In genomic region chr3:83053126-83053525, GRCm38 (mm10) we compare ENCODE assay signal across 16 mouse cellular contexts. TPM values are rescaled to one million over a fixed set of nuclear protein-coding genes. Genes with fewer than 3 reads are reported as not detected.
"Had no signal": no experiment of that assay in that cellular context is flagged by ENCODE, and none has a peak within 500 bp of the region (broad histone marks: within the 10 kb centered on the region; RNA-seq: fewer than 3 reads in every experiment).

No protein-coding gene starts in this region.

- H3K9me3 ChIP-seq: limb, embryonic 12.5 days; lung, embryonic 15.5 days; megakaryocyte, embryonic 14.5 days; midbrain, embryonic 15.5 days; neural tube, embryonic 12.5 days had no signal

- H3K27me3 ChIP-seq: limb, embryonic 12.5 days; lung, embryonic 15.5 days; megakaryocyte, embryonic 14.5 days; midbrain, embryonic 15.5 days; neural tube, embryonic 12.5 days had no signal

- DNase-seq: thymus, adult 18-20 months had no signal

- H3K27ac ChIP-seq: kidney, postnatal 0 days; limb, embryonic 12.5 days; liver, embryonic 14.5 days; lung, embryonic 15.5 days; macrophage; midbrain, embryonic 15.5 days; neural tube, embryonic 12.5 days had no signal

- H3K4me3 ChIP-seq: limb, embryonic 12.5 days; lung, embryonic 15.5 days; midbrain, embryonic 15.5 days; neural tube, embryonic 12.5 days had no signal

- H3K9ac ChIP-seq: limb, embryonic 12.5 days; liver, embryonic 14.5 days; lung, embryonic 15.5 days; midbrain, embryonic 15.5 days; neural tube, embryonic 12.5 days had no signal

- ATAC-seq: intestine, postnatal 0 days; midbrain, embryonic 15.5 days had no signal

- H3K36me3 ChIP-seq: midbrain, embryonic 15.5 days had no signal

- H3K4me2 ChIP-seq: limb, embryonic 12.5 days; lung, embryonic 15.5 days; midbrain, embryonic 11.5 days; midbrain, embryonic 15.5 days; neural tube, embryonic 12.5 days had no signal

RNA-seq across cellular contexts. Expression of gene Fgb, which starts 3.5 kb away (rescaled TPM):
- total RNA-seq: layer of hippocampus, adult 18-20 months; layer of hippocampus, postnatal 36 days; left cerebral cortex, postnatal 36 days; monocyte, adult 5-6 weeks; neutrophil, adult 5-6 weeks had no signal
- polyA plus RNA-seq: macrophage; midbrain, embryonic 11.5 days; midbrain, embryonic 15.5 days; neural tube, embryonic 12.5 days had no signal

RNA-seq across cellular contexts. Expression of gene Fga, which starts 27.2 kb away (rescaled TPM):
- total RNA-seq: layer of hippocampus, adult 18-20 months; layer of hippocampus, postnatal 36 days; left cerebral cortex, postnatal 36 days; monocyte, adult 5-6 weeks; neutrophil, adult 5-6 weeks had no signal
- polyA plus RNA-seq: macrophage; midbrain, embryonic 11.5 days; midbrain, embryonic 15.5 days had no signal

RNA-seq across cellular contexts. Expression of gene Fgg, which starts 45.6 kb away (rescaled TPM):
- total RNA-seq: layer of hippocampus, postnatal 36 days; left cerebral cortex, postnatal 36 days; monocyte, adult 5-6 weeks; neutrophil, adult 5-6 weeks had no signal
- polyA plus RNA-seq: limb, embryonic 12.5 days; macrophage; midbrain, embryonic 11.5 days; neural tube, embryonic 12.5 days had no signal
